Mouse (Mus musculus) adrenal gland, adult 8-10 months (tissue): ENCODE data around the gene Spred2. TPM values are rescaled to one million over a fixed set of nuclear protein-coding genes. Genes with fewer than 3 reads are reported as not detected.
A peak's percentile ranks its signal among the peaks of the same experiment; 100 is the strongest.
"Not testable (repeated sequence)": the region's sequence is repeated elsewhere in the genome, so short reads cannot be mapped to it uniquely, and the experiment has no call there.

Experiments used
- DNase-seq: peaks from one replicate; pipeline ENCODE4 v3.0.0; 2022
- total RNA-seq, 4 experiments: library from RNA; stranded (reverse); gene quantifications; 2 replicates each; pipeline ENCODE4 v1.2.4; 2022

Gene Spred2
- total RNA-seq, 4 experiments from 2014 or later: 31.6 to 39.9 (median 37.2) TPM

DNA sequence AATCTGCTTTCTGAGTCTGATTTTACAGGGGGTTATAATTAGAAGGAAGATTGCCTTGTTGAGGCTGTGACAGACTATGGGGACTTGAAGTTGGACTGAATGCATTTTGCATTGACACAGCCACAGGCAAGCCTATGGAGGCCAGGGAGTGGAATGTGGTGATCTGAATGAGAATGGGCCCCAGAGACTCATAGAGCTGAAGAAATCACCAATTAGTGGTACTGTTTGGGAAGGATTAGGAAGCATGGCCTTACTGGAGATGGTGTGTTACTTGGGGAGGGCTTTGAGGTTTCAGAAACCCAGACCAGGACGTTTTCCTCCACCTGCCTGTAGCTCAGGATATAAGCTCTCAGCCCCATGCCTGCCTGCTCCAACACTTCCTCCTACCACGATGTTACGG, 135.6 kb downstream of the Spred2 start:
- no peak for DNase-seq

GRCm38 (mm10) chr11:20062801-20063200, 138.6 kb downstream of the Spred2 start:
- peak; percentile 10 for DNase-seq

DNA sequence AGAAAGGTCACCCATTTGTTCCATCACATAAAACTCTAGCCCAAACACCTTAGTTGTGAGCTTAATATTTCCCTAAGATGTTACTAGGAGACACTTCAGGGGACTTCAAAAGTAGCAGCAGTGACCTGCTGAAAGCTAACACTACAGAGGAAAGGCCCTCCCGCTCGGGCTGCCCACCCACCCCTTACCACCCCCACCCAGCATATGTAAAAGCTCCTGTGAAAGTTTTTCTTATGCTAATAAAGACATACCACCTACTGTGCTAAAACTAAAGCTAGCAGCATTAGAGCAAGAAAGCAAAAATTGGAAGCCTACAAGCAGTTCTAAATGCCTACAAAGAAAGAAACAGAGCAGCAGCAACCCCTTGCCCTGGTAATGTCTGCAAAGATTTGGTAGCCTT, 139.9 kb downstream of the Spred2 start:
- not testable (repeated sequence) for DNase-seq

GRCm38 (mm10) chr11:20064926-20065325, 140.8 kb downstream of the Spred2 start:
- no peak for DNase-seq

GRCm38 (mm10) chr11:20066106-20066505, 141.9 kb downstream of the Spred2 start:
- DNase-seq: peak; percentile 53

DNA sequence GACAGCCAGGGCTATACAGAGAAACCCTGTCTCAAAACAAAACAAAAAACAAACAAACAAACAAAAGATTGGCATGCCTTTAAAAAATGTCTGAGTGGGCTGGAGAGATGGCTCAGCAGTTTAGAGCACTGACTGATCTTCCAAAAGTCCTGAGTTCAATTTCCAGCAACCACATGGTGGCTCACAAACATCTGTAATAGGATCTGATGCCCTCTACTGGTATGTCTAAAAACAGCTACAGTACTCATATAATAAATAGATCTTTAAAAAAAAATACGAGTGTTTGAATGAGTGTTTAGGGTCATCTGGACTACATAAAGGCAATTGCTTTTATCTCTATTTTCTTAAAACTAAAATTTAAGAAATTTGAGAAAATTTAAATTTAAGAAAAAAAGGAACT, 143.3 kb downstream of the Spred2 start:
- no peak for DNase-seq

DNA sequence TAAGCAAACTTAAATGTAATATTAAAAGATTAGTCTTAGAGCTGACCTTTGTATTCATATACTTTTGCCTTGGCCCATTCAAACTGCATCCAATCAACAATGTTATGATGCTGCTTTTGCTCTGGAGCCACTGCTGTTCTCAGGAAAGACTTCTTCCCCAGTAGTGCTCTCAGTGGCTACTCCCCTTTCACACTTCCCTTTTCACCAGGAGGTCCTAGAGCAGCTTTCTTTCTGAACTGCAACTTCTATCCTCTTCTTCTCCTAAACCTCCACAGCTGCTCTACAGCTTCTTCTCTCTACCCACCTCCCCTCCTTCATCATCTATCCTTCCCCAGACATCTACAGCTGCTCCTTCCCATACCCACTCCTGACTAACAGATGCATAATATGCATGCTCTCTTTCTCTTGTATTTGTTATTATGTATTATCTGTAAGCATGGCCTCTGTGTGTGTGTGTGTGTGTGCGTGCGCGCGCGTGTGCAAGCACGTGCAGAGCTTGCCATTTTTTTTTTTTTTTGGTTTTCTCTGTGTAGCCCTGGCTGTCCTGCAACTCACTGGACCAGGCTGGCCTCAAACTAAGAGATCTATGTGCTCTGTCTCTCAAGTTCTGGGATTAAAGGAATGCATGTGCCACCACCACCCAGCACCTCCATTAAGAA, 144.3 kb downstream of the Spred2 start:
- DNase-seq: no peak

- no peak for DNase-seq
Measured at GRCm38 (mm10) chr11:20072174-20072573, 148.0 kb downstream of the Spred2 start.

- DNase-seq: no peak
Measured at GRCm38 (mm10) chr11:20072826-20073225, 148.7 kb downstream of the Spred2 start.

Other genes with a start within 250 kb of the Spred2 start
- 100 to 1,000 TPM; 136 to 161 (median 154) TPM for gene Actr2, start 188.5 kb downstream of the Spred2 start, total RNA-seq